Mouse (Mus musculus): ENCODE measurements at regions not wholly inside any gene's neighbourhood (a gene's known extent, or its start where the extent isn't known, plus 50 kb on each side); places are given as distances from the start of the nearest gene placed in this dataset.

- TF ChIP-seq POLR2A (IDR thresholded peaks at IDR 0.05; ENCODE audit: low read depth, low read length) (no peak), CTCF (conservative IDR thresholded peaks at IDR 0.05; ENCODE audit: insufficient read depth, insufficient read length, low read depth, low read length) (no peak)
- H3K27ac ChIP-seq (ENCODE audit: insufficient read depth, low read depth, low read length), result no peak overlapping the region
- no peak overlapping the region for H3K4me3 ChIP-seq (ENCODE audit: insufficient read depth, low read depth, low read length)
- H3K27me3 ChIP-seq (replicated peaks; ENCODE audit: control insufficient read depth, insufficient read depth, low read length), result no peaks in the 10 kb centered on the region
- 78% methylated on average over 7 of the region's 7 CpGs for WGBS
- no peak for DNase-seq
- H3K4me1 ChIP-seq (ENCODE audit: control insufficient read depth, insufficient read depth, low read length), result no peaks in the 10 kb centered on the region
- no peaks in the 10 kb centered on the region for H3K36me3 ChIP-seq (ENCODE audit: control insufficient read depth, insufficient read depth, low read length)
Measured at GRCm38 (mm10) chr1:47488581-47489204, 596.0 kb upstream of the Slc39a10 start.

- Histone ChIP-seq H3K27ac (ENCODE audit: insufficient read depth, low read depth, low read length) (no peak overlapping the region), H3K27me3 (replicated peaks; ENCODE audit: control insufficient read depth, insufficient read depth, low read length) (no peaks in the 10 kb centered on the region), H3K4me3 (ENCODE audit: insufficient read depth, low read depth, low read length) (no peak overlapping the region), H3K4me1 (ENCODE audit: control insufficient read depth, insufficient read depth, low read length) (no peaks in the 10 kb centered on the region), H3K36me3 (ENCODE audit: control insufficient read depth, insufficient read depth, low read length) (no peaks in the 10 kb centered on the region)
- TF ChIP-seq CTCF (conservative IDR thresholded peaks at IDR 0.05; ENCODE audit: insufficient read depth, insufficient read length, low read depth, low read length), result no peak
- TF ChIP-seq POLR2A (IDR thresholded peaks at IDR 0.05; ENCODE audit: low read depth, low read length), result no peak
- no peak for DNase-seq
Measured at GRCm38 (mm10) chr1:47486087-47486486, 593.4 kb upstream of the Slc39a10 start.

GRCm38 (mm10) chr1:47479059-47479458 is 586.4 kb upstream of the Slc39a10 start:
- WGBS, result 49% methylated on average over 1 of the region's 1 CpGs
- no peak for TF ChIP-seq CTCF (conservative IDR thresholded peaks at IDR 0.05; ENCODE audit: insufficient read depth, insufficient read length, low read depth, low read length)

GRCm38 (mm10) chr1:47466573-47467253 is 574.1 kb upstream of the Slc39a10 start:
- TF ChIP-seq CTCF (conservative IDR thresholded peaks at IDR 0.05; ENCODE audit: insufficient read depth, insufficient read length, low read depth, low read length) (no peak), POLR2A (IDR thresholded peaks at IDR 0.05; ENCODE audit: low read depth, low read length) (no peak)

More at GRCm38 (mm10) chr1:47479059-47479458, 586.4 kb upstream of the Slc39a10 start:
- no peaks in the 10 kb centered on the region for H3K36me3 ChIP-seq (ENCODE audit: control insufficient read depth, insufficient read depth, low read length)
- H3K27ac ChIP-seq (ENCODE audit: insufficient read depth, low read depth, low read length), result no peak overlapping the region
- no peaks in the 10 kb centered on the region; the same call in 1 of the 2 replicates for H3K27me3 ChIP-seq (replicated peaks; ENCODE audit: control insufficient read depth, insufficient read depth, low read length)
- no peak overlapping the region for H3K4me3 ChIP-seq (ENCODE audit: insufficient read depth, low read depth, low read length)
- H3K4me1 ChIP-seq (ENCODE audit: control insufficient read depth, insufficient read depth, low read length), result no peaks in the 10 kb centered on the region
- no peak for DNase-seq

GRCm38 (mm10) chr1:47448737-47449489 is 556.3 kb upstream of the Slc39a10 start:
- DNase-seq, result no peak
- H3K36me3 ChIP-seq (ENCODE audit: control insufficient read depth, insufficient read depth, low read length), result no peaks in the 10 kb centered on the region
- H3K27ac ChIP-seq (ENCODE audit: insufficient read depth, low read depth, low read length), result no peak overlapping the region
- 72% methylated on average over 6 of the region's 6 CpGs for WGBS
- no peaks in the 10 kb centered on the region for H3K27me3 ChIP-seq (replicated peaks; ENCODE audit: control insufficient read depth, insufficient read depth, low read length)
- H3K4me3 ChIP-seq (ENCODE audit: insufficient read depth, low read depth, low read length), result no peak overlapping the region
- TF ChIP-seq CTCF (conservative IDR thresholded peaks at IDR 0.05; ENCODE audit: insufficient read depth, insufficient read length, low read depth, low read length) (no peak), POLR2A (IDR thresholded peaks at IDR 0.05; ENCODE audit: low read depth, low read length) (no peak)
- no peaks in the 10 kb centered on the region for H3K4me1 ChIP-seq (ENCODE audit: control insufficient read depth, insufficient read depth, low read length)

More at GRCm38 (mm10) chr1:47466573-47467253, 574.1 kb upstream of the Slc39a10 start:
- Histone ChIP-seq H3K27ac (ENCODE audit: insufficient read depth, low read depth, low read length) (no peak overlapping the region), H3K4me3 (ENCODE audit: insufficient read depth, low read depth, low read length) (no peak overlapping the region), H3K4me1 (ENCODE audit: control insufficient read depth, insufficient read depth, low read length) (no peaks in the 10 kb centered on the region), H3K36me3 (ENCODE audit: control insufficient read depth, insufficient read depth, low read length) (no peaks in the 10 kb centered on the region), H3K27me3 (replicated peaks; ENCODE audit: control insufficient read depth, insufficient read depth, low read length) (no peaks in the 10 kb centered on the region)
- WGBS, result 82% methylated on average over 9 of the region's 9 CpGs
- DNase-seq, result no peak

GRCm38 (mm10) chr1:47448070-47448469 is 555.4 kb upstream of the Slc39a10 start:
- TF ChIP-seq POLR2A (IDR thresholded peaks at IDR 0.05; ENCODE audit: low read depth, low read length) (no peak), CTCF (conservative IDR thresholded peaks at IDR 0.05; ENCODE audit: insufficient read depth, insufficient read length, low read depth, low read length) (no peak)
- H3K4me1 ChIP-seq (ENCODE audit: control insufficient read depth, insufficient read depth, low read length), result no peaks in the 10 kb centered on the region
- no peak overlapping the region for H3K27ac ChIP-seq (ENCODE audit: insufficient read depth, low read depth, low read length)

GRCm38 (mm10) chr1:47446021-47446420 is 553.4 kb upstream of the Slc39a10 start:
- H3K4me1 ChIP-seq (ENCODE audit: control insufficient read depth, insufficient read depth, low read length), result no peaks in the 10 kb centered on the region
- 10% methylated on average over 6 of the region's 6 CpGs for WGBS
- H3K27ac ChIP-seq (ENCODE audit: insufficient read depth, low read depth, low read length), result no peak overlapping the region

More at GRCm38 (mm10) chr1:47448070-47448469, 555.4 kb upstream of the Slc39a10 start:
- H3K36me3 ChIP-seq (ENCODE audit: control insufficient read depth, insufficient read depth, low read length), result no peaks in the 10 kb centered on the region
- no peak for DNase-seq
- H3K4me3 ChIP-seq (ENCODE audit: insufficient read depth, low read depth, low read length), result no peak overlapping the region
- 56% methylated on average over 3 of the region's 3 CpGs for WGBS
- no peaks in the 10 kb centered on the region for H3K27me3 ChIP-seq (replicated peaks; ENCODE audit: control insufficient read depth, insufficient read depth, low read length)

More at GRCm38 (mm10) chr1:47446021-47446420, 553.4 kb upstream of the Slc39a10 start:
- Histone ChIP-seq H3K36me3 (ENCODE audit: control insufficient read depth, insufficient read depth, low read length) (no peaks in the 10 kb centered on the region), H3K4me3 (ENCODE audit: insufficient read depth, low read depth, low read length) (no peak overlapping the region), H3K27me3 (replicated peaks; ENCODE audit: control insufficient read depth, insufficient read depth, low read length) (no peaks in the 10 kb centered on the region)
- DNase-seq, result no peak
- TF ChIP-seq POLR2A (IDR thresholded peaks at IDR 0.05; ENCODE audit: low read depth, low read length) (no peak), CTCF (conservative IDR thresholded peaks at IDR 0.05; ENCODE audit: insufficient read depth, insufficient read length, low read depth, low read length) (no peak)

Data from kidney, adult 2 months (tissue).